Mouse (Mus musculus) heart, adult 2 months (tissue): ENCODE measurements around the gene Crip2. TPM values are rescaled to one million over a fixed set of nuclear protein-coding genes. Genes with fewer than 3 reads are reported as not detected.

Source experiments
- DNase-seq, 2 experiments: peaks; one replicate each; pipeline ENCODE4 v3.0.0; 2021
- H3K27ac ChIP-seq: fragments of 200-600 bp; 2 replicates; pipeline ENCODE4 v1.8.1; 2022
- H3K27me3 ChIP-seq: fragments of 200-500 bp; 2 replicates; pipeline ENCODE4 v1.6.1; 2012; ENCODE audit warnings: mild to moderate bottlenecking, low read length, inconsistent platforms, mixed read lengths; ENCODE audit not compliant: control insufficient read depth, insufficient read depth
- H3K36me3 ChIP-seq: fragments of 200-500 bp; 2 replicates; pipeline ENCODE4 v1.6.1; 2012; ENCODE audit warnings: low read length, inconsistent platforms; ENCODE audit not compliant: control insufficient read depth, insufficient read depth
- H3K4me1 ChIP-seq: fragments of 200-500 bp; 2 replicates; pipeline ENCODE4 v1.6.1; 2011; ENCODE audit warnings: low read length; ENCODE audit not compliant: control insufficient read depth, insufficient read depth
- H3K4me3 ChIP-seq: fragments of 200-600 bp; 2 replicates; pipeline ENCODE4 v1.8.1; 2022
- H3K79me2 ChIP-seq: fragments of 200-500 bp; replicated peaks from 2 replicates; pipeline ENCODE4 v1.6.1; 2012; ENCODE audit warnings: mild to moderate bottlenecking, inconsistent platforms, low read length, moderate library complexity, mixed read lengths; ENCODE audit not compliant: control insufficient read depth, insufficient read depth
- H3K9ac ChIP-seq: fragments of 200-500 bp; 2 replicates; pipeline ENCODE4 v1.6.1; 2012; ENCODE audit warnings: low read depth, mild to moderate bottlenecking, control low read depth, inconsistent platforms, low read length, mixed read lengths
- CTCF ChIP-seq: fragments of 200-600 bp; IDR thresholded peaks from 2 replicates; pipeline ENCODE4 v1.8.1; 2022; ENCODE audit warnings: antibody characterized with exemption, mild to moderate bottlenecking, moderate library complexity
- EP300 ChIP-seq: fragments of 200-500 bp; IDR thresholded peaks from 2 replicates; pipeline ENCODE4 v1.6.1; 2011; ENCODE audit warnings: low read depth, low read length, control low read depth; ENCODE audit not compliant: insufficient read depth
- POLR2A ChIP-seq: fragments of 200-500 bp; IDR thresholded peaks from 2 replicates; pipeline ENCODE4 v1.6.1; 2011; ENCODE audit warnings: mild to moderate bottlenecking, low read depth, low read length, control low read depth; ENCODE audit not compliant: insufficient read depth
- WGBS: fragments of 180-500 bp; shearing (Covaris S2); methylation state at CpG from one replicate; pipeline ENCODE4 v1.1.7; 2018; 5-methylcytosine and 5-hydroxymethylcytosine counted together
- intact Hi-C: fragments of 180-260 bp; cut with DNase I; formaldehyde crosslinking; loops from one replicate; pipeline ENCODE4 v1.15.1; 2025
- polyA plus RNA-seq: library from polyadenylated mRNA; depleted of rRNA; stranded (reverse); fragments of >200 nt; gene quantifications from 2 replicates; pipeline ENCODE4 v1.2.3, GENCODE M21; 2012
- total RNA-seq, 2 experiments: library from RNA; stranded (reverse); gene quantifications; 2 replicates each; pipeline ENCODE4 v1.2.3; 2021

The Crip2 gene
- total and polyA plus RNA-seq, 3 experiments = 1,390 to 3,159 (median 1,660) TPM

- intact Hi-C loops = loop anchor here (1.0 to 2.0 kb wide), 2 partner anchors 19 to 37 kb away; partner anchors contain the start of gene Tedc1
- DNase-seq = peak; percentile 83 to 88
- Histone ChIP-seq H3K27ac (no peak overlapping the region; the same call in 1 of the 2 replicates), H3K4me3 (no peak overlapping the region), H3K9ac (no peak overlapping the region), H3K27me3 (no peaks in the 10 kb centered on the region), H3K79me2 (peaks cover under 1% of the 10 kb centered on the region; the same call in 1 of the 2 replicates), H3K4me1 (peaks cover 1% of the 10 kb centered on the region), H3K36me3 (no peaks in the 10 kb centered on the region)
- WGBS = 83% methylated on average over 20 of the region's 20 CpGs
- no peak for TF ChIP-seq POLR2A
- TF ChIP-seq EP300 = peak; percentile 89
- peak; percentile 98 for TF ChIP-seq CTCF
Measured at GRCm38 (mm10) chr12:113119516-113120410, 20.3 kb upstream of the Crip2 start.

DNA sequence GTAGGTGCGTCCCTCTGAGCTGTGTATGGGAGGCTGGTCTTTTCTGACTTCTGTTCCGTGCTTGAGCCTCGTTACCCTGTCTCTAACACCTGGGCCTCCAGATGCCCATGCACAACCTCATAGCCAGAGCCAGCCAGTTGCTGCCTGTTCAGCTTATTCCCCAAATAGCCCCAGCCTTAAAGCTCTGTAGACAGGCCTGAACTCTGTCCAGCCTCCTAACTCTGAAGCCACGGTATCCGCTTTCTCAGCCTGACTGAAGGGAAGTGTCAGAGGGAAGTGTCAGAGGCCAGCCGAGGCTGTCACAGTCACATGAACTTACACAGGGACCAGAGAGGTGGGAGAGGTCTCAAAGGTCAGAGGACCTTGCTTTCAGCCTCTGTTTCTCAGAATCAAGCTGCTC is 15.3 kb upstream of the Crip2 start:
- TF ChIP-seq POLR2A (no peak), CTCF (no peak), EP300 (no peak)
- DNase-seq = no peak
- no peak overlapping the region for H3K4me3 ChIP-seq
- intact Hi-C loops = no loop called here
- no peaks in the 10 kb centered on the region for H3K27me3 ChIP-seq
- 55% methylated on average over 6 of the region's 6 CpGs for WGBS
- H3K9ac ChIP-seq = no peak overlapping the region
- H3K4me1 ChIP-seq = no peaks in the 10 kb centered on the region; the same call in 1 of the 2 replicates
- H3K79me2 ChIP-seq = no peaks in the 10 kb centered on the region
- no peaks in the 10 kb centered on the region for H3K36me3 ChIP-seq
- no peak overlapping the region for H3K27ac ChIP-seq

DNA sequence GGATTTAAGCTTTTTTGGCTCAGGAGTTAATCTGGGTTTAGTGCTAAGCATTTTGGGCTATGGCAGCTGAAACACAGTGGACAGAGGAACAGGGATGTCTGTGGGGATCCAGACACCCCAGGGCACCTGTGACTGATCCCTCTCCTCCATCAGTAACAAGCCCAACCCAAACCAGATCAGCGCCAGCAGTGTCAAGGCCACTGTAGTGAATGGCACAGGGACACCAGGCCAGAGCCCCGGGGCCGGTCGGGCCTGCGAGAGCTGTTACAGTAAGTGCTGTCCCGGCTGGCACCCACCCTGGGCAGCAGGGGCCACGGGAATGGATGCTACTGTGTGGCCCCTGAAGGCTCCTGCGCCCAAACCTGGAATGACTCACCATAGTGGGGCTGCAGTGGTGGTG is 9.3 kb upstream of the Crip2 start:
- H3K27me3 ChIP-seq = no peaks in the 10 kb centered on the region
- intact Hi-C loops = loop anchor here (5.0 kb wide), 1 partner anchor 73 kb away; no protein-coding TSS in a partner anchor
- H3K4me3 ChIP-seq = no peak overlapping the region
- H3K4me1 ChIP-seq = peaks cover 12% of the 10 kb centered on the region
- no peak overlapping the region for H3K9ac ChIP-seq
- TF ChIP-seq POLR2A = no peak
- no peak for TF ChIP-seq CTCF
- TF ChIP-seq EP300 = no peak
- DNase-seq = no peak
- H3K27ac ChIP-seq = no peak overlapping the region
- H3K36me3 ChIP-seq = no peaks in the 10 kb centered on the region; the same call in 1 of the 2 replicates
- H3K79me2 ChIP-seq = no peaks in the 10 kb centered on the region
- 97% methylated on average over 8 of the region's 8 CpGs for WGBS

DNA sequence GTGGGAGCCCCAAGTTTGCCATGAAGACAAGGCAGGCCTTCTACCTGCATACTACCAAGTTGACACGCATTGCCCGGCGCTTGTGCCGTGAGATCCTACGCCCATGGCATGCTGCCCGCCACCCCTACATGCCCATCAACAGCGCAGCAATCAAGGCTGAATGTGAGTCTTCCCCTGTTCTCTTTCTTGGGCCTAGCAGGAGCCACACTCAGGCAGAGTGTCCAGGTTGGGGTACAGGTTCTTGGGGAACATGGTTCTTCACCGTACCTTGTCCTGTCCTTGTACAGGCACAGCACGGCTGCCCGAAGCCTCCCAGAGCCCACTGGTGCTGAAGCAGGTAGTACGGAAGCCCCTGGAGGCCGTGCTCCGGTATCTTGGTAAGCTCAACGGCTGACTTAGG is 8.4 kb upstream of the Crip2 start:
- Histone ChIP-seq H3K36me3 (no peaks in the 10 kb centered on the region; the same call in 1 of the 2 replicates), H3K4me1 (peaks cover 12% of the 10 kb centered on the region), H3K9ac (no peak overlapping the region), H3K27ac (peak overlapping the region; percentile 83), H3K4me3 (no peak overlapping the region), H3K27me3 (no peaks in the 10 kb centered on the region), H3K79me2 (no peaks in the 10 kb centered on the region)
- intact Hi-C loops = loop anchor here (5.0 kb wide), 1 partner anchor 74 kb away; no protein-coding TSS in a partner anchor
- WGBS = 94% methylated on average over 14 of the region's 14 CpGs
- no peak for DNase-seq
- TF ChIP-seq CTCF = no peak
- no peak for TF ChIP-seq EP300
- TF ChIP-seq POLR2A = no peak

- WGBS = 8% methylated on average over 2 of the region's 2 CpGs
Measured at GRCm38 (mm10) chr12:113132567-113132966, 7.5 kb upstream of the Crip2 start.

More at GRCm38 (mm10) chr12:113132567-113132966, 7.5 kb upstream of the Crip2 start:
- Histone ChIP-seq H3K4me1 (peaks cover 12% of the 10 kb centered on the region), H3K27me3 (no peaks in the 10 kb centered on the region), H3K4me3 (no peak overlapping the region), H3K79me2 (no peaks in the 10 kb centered on the region), H3K9ac (no peak overlapping the region), H3K27ac (peak overlapping the region; percentile 83), H3K36me3 (no peaks in the 10 kb centered on the region; the same call in 1 of the 2 replicates)
- DNase-seq = peak; percentile 78 to 92
- TF ChIP-seq CTCF (no peak), POLR2A (peak; percentile 35; the same call in 1 of the 2 replicates), EP300 (peak; percentile 97)
- intact Hi-C loops = loop anchor here (5.0 kb wide), 1 partner anchor 75 kb away; no protein-coding TSS in a partner anchor
